Mouse (Mus musculus): Measurements from ENCODE around the gene Irf2bp1. TPM values are rescaled to one million over a fixed set of nuclear protein-coding genes. Genes with fewer than 3 reads are reported as not detected.

Irf2bp1 gene
- total and polyA plus RNA-seq, 3 experiments, result 4.9 to 12.8 (median 6.6) TPM

DNA sequence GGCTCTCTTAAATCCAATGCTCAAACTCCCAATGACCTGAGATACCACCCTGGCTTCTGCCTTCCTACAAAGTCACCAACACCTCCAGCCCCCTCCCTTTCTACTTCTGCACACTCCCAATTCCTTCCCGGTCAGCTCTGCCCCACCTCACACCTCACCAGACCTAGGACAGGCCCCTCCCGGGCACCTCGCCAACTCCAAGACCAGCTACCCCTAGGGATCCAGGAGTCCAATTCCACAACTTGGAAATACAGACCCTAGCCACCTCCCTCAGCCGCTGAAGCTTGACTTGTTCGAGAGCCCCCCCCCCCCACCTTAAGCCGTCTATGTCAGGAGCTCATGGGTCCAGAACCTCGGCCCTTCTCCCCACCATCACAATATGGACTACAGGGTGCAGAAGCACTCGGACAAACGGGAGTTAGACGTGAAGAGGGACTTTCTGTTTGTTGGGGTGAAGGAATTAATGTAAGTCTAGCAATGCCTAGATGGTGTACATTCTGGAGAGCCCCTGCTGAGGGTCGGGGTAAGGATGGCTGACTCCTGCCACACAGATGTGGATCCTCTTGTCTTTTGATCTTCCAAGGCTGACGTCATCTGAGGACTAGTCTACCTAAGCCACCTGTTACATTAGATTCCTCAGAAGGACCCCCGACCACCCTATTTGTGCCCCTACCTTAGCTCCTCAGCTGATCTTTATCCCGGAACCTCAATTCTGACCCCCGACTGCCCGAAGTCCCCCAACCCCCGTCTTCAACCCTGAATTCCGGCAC is 18.5 kb downstream of the Irf2bp1 start (continued):
- TF ChIP-seq HCFC1 (IDR thresholded peaks at IDR 0.05; ENCODE audit: low read depth, low read length), result no peak
- TF ChIP-seq ZNF384 (IDR thresholded peaks at IDR 0.05; ENCODE audit: low read depth, low read length), result no peak

DNA sequence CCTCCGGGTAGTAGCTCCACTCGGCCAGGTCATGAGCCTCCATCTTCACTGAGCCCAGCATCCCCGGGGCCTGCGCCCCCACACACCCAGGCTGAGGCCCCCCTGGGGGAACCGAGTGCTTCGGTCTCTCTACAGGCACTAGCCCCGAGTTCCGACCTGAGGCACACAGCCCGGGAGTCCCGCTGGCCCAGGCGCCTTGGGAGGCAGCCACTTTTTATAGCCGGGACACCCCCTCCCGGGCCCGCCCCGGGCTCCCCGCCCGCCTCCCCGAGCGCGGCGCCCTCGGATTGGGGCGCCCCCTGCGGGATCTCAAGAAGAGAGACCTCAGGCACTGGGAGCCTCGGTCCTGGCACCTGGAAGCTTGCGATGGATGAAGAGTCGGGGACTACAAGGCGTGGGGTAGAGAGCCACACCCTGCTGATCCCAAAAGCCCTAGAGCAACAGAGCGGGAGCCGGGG is 19.5 kb downstream of the Irf2bp1 start, which contains the start of gene Foxa3:
Gene Foxa3 (minus strand): TSS at position 182 of the 458 bp plus-strand sequence.
- H3K9me3 ChIP-seq (replicated peaks; ENCODE audit: low read length), result no peaks in the 10 kb centered on the region
- H3K79me2 ChIP-seq (replicated peaks; ENCODE audit: control insufficient read depth, extremely low read depth, insufficient read depth, poor library complexity, severe bottlenecking), result peaks cover 33% of the 10 kb centered on the region
- peak; percentile 45 for TF ChIP-seq SMC3 (IDR thresholded peaks at IDR 0.05; ENCODE audit: low read depth, low read length)
- no peak for TF ChIP-seq UBTF (IDR thresholded peaks at IDR 0.05; ENCODE audit: low read depth, low read length)
- peak; percentile 86 for TF ChIP-seq MAZ (IDR thresholded peaks at IDR 0.05; ENCODE audit: low read depth, low read length)
- TF ChIP-seq TCF12 (IDR thresholded peaks at IDR 0.05; ENCODE audit: low read depth, low read length), result peak; percentile 29; the same call in 1 of the 2 replicates
- TF ChIP-seq RAD21 (IDR thresholded peaks at IDR 0.05; ENCODE audit: low read depth, low read length), result peak; percentile 23
- no peak for TF ChIP-seq POLR2A (IDR thresholded peaks at IDR 0.05; ENCODE audit: low read depth, low read length)
- TF ChIP-seq GABPA (IDR thresholded peaks at IDR 0.05; ENCODE audit: insufficient replicate concordance, low read depth, low read length), result no peak
- TF ChIP-seq SIN3A (IDR thresholded peaks at IDR 0.05; ENCODE audit: low read length), result no peak
- peak in 1 of 2 experiments; percentile 70; a peak in 2 of 4 replicates for TF ChIP-seq CTCF (conservative IDR thresholded peaks at IDR 0.05 in 1 of 2, IDR thresholded peaks at IDR 0.05 in 1 of 2; ENCODE audit: low read depth in 2 of 2, low read length in 2 of 2)
- TF ChIP-seq E2F4 (IDR thresholded peaks at IDR 0.05; ENCODE audit: insufficient replicate concordance, low read depth, low read length), result no peak
- dilution Hi-C loops (cut with MboI; ENCODE audit: extremely low pct_ligation_motif_present, extremely low pct_unique_long_range_greater_than_20kb, low sequenced_read_pairs), result no loop called here
- peaks cover 49% of the 10 kb centered on the region for H3K27me3 ChIP-seq (replicated peaks)
- peak within 1 kb of the TSS; percentile 87 for H3K9ac ChIP-seq (ENCODE audit: insufficient read depth, low read depth)
- H3K4me3 ChIP-seq (replicated peaks in 1 of 3; ENCODE audit: low read depth in 2 of 3, low read length in 2 of 3, poor library complexity in 1 of 3), result peak within 1 kb of the TSS; percentile 52 to 87 (median 84)
- no peak within 1 kb of the TSS for H3K27ac ChIP-seq (ENCODE audit: insufficient read depth, low read depth)
- peak; percentile 45 for DNase-seq (ENCODE audit: extremely low read depth)
- H3K36me3 ChIP-seq (replicated peaks in 1 of 2; ENCODE audit: control insufficient read depth in 1 of 2, insufficient read depth in 1 of 2, low read length in 1 of 2), result peaks cover 5 to 10% of the 10 kb centered on the region in 2 experiments
- peak within 1 kb of the TSS; percentile 87 for H3K4me2 ChIP-seq (ENCODE audit: insufficient read depth, low read depth, poor library complexity, severe bottlenecking)
- peaks cover 14 to 35% of the 10 kb centered on the region in 2 experiments for H3K4me1 ChIP-seq (ENCODE audit: control insufficient read depth in 1 of 2, insufficient read depth in 2 of 2)
- in situ Hi-C loops (cut with MboI; ENCODE audit: low pct_ligation_motif_present, low pct_unique_long_range_greater_than_20kb, low sequenced_read_pairs), result loop anchor here (10.0 kb wide), 1 partner anchor 129 kb away; no protein-coding TSS in a partner anchor

DNA sequence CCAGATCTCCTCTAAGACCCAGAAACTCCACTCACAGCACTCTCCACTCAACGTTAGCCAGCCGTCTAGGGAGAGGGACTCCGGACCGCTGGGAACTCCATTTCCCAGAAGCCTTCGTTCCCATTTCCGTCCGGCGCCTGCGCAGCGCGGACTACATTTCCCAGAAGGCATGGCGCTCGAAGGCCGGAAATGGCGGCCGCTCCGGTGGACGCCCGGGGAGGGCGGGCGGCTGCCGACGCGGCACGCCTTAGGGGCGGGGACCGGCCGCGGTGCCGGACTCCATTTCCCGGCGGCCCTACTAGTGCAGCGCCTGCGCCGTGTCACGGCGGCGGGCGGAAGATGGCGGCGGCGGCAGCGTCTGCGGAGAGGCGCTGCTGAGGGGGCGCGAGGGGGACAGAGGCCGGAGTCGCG is 20.3 kb downstream of the Irf2bp1 start, which contains the start of gene Sympk:
Gene Sympk (plus strand): TSS at position 282 of the 411 bp plus-strand sequence.
- TF ChIP-seq E2F4 (IDR thresholded peaks at IDR 0.05; ENCODE audit: insufficient replicate concordance, low read depth, low read length) (peak; percentile 52; the same call in 1 of the 2 replicates), GABPA (IDR thresholded peaks at IDR 0.05; ENCODE audit: insufficient replicate concordance, low read depth, low read length) (peak; percentile 97; the same call in 1 of the 2 replicates), NELFE (IDR thresholded peaks at IDR 0.05; ENCODE audit: low read depth, low read length) (peak; percentile 61), ZNF384 (IDR thresholded peaks at IDR 0.05; ENCODE audit: low read depth, low read length) (no peak), HCFC1 (IDR thresholded peaks at IDR 0.05; ENCODE audit: low read depth, low read length) (peak; percentile 99), POLR2A (IDR thresholded peaks at IDR 0.05; ENCODE audit: low read depth, low read length) (peak; percentile 82), MAX (IDR thresholded peaks at IDR 0.05; ENCODE audit: low read length) (no peak), IRF4 (IDR thresholded peaks at IDR 0.05; ENCODE audit: low read depth, low read length) (peak; percentile 82), POLR2AphosphoS2 (IDR thresholded peaks at IDR 0.05; ENCODE audit: low read depth, low read length) (peak; percentile 23; the same call in 1 of the 2 replicates), BHLHE40 (IDR thresholded peaks at IDR 0.05; ENCODE audit: low read depth, low read length) (peak; percentile 36; the same call in 1 of the 2 replicates), CHD2 (IDR thresholded peaks at IDR 0.05; ENCODE audit: low read length) (peak; percentile 16; the same call in 1 of the 2 replicates), KAT2A (IDR thresholded peaks at IDR 0.05; ENCODE audit: insufficient replicate concordance, low read length) (peak; percentile 100), NRF1 (IDR thresholded peaks at IDR 0.05; ENCODE audit: low read depth, low read length) (peak; percentile 89), ZMIZ1 (IDR thresholded peaks at IDR 0.05; ENCODE audit: low read depth, low read length) (no peak), ELF1 (IDR thresholded peaks at IDR 0.05; ENCODE audit: low read depth, low read length) (peak; percentile 96), RCOR1 (conservative IDR thresholded peaks at IDR 0.05; ENCODE audit: low read depth, low read length) (no peak), MEF2A (IDR thresholded peaks at IDR 0.05; ENCODE audit: borderline replicate concordance, low read depth, low read length) (peak; percentile 56; the same call in 1 of the 2 replicates), TCF12 (IDR thresholded peaks at IDR 0.05; ENCODE audit: low read depth, low read length) (peak; percentile 68), USF1 (IDR thresholded peaks at IDR 0.05; ENCODE audit: low read depth, low read length) (no peak)
- H3K36me3 ChIP-seq (replicated peaks in 1 of 2; ENCODE audit: control insufficient read depth in 1 of 2, insufficient read depth in 1 of 2, low read length in 1 of 2), result peaks cover 12 to 17% of the 10 kb centered on the region in 2 experiments
- dilution Hi-C loops (cut with MboI; ENCODE audit: extremely low pct_ligation_motif_present, extremely low pct_unique_long_range_greater_than_20kb, low sequenced_read_pairs) (no loop called here), in situ Hi-C loops (cut with MboI; ENCODE audit: low pct_ligation_motif_present, low pct_unique_long_range_greater_than_20kb, low sequenced_read_pairs) (loop anchor here (10.0 kb wide), 1 partner anchor 129 kb away; no protein-coding TSS in a partner anchor)
- peaks cover 16 to 35% of the 10 kb centered on the region in 2 experiments for H3K4me1 ChIP-seq (ENCODE audit: control insufficient read depth in 1 of 2, insufficient read depth in 2 of 2)
- H3K27ac ChIP-seq (ENCODE audit: insufficient read depth, low read depth), result no peak within 1 kb of the TSS
- H3K9me3 ChIP-seq (replicated peaks; ENCODE audit: low read length), result no peaks in the 10 kb centered on the region
- H3K79me2 ChIP-seq (replicated peaks; ENCODE audit: control insufficient read depth, extremely low read depth, insufficient read depth, poor library complexity, severe bottlenecking), result peaks cover 33% of the 10 kb centered on the region
- peaks cover 44% of the 10 kb centered on the region for H3K27me3 ChIP-seq (replicated peaks)
- peak within 1 kb of the TSS; percentile 84 to 88 (median 87) for H3K4me3 ChIP-seq (replicated peaks in 1 of 3; ENCODE audit: low read depth in 2 of 3, low read length in 2 of 3, poor library complexity in 1 of 3)
- H3K9ac ChIP-seq (ENCODE audit: insufficient read depth, low read depth), result peak within 1 kb of the TSS; percentile 87
- DNase-seq (ENCODE audit: extremely low read depth), result peak; percentile 95
- H3K4me2 ChIP-seq (ENCODE audit: insufficient read depth, low read depth, poor library complexity, severe bottlenecking), result peak within 1 kb of the TSS; percentile 87

Data from CH12.LX (cell line).